Mouse (Mus musculus) brain, adult 10 weeks (tissue): Measurements from ENCODE around the gene Gm21974. TPM values are rescaled to one million over a fixed set of nuclear protein-coding genes. Genes with fewer than 3 reads are reported as not detected.

Experiments used
- polyA plus RNA-seq: library from polyadenylated mRNA; stranded (reverse); fragments of 350-450 nt; fragmentation: Illumina TruSeq; extraction: RNeasy Lipid Tissue Mini Kit (QIAGEN cat#74804); gene quantifications from one replicate; pipeline ENCODE4 v1.2.3, GENCODE M21; 2015; ENCODE audit warnings: low read depth, low replicate concordance

Gm21974 gene
- polyA plus RNA-seq = not detected

GRCm38 (mm10) chr7:127895442-127895841, at the start of gene Gm21974, which contains the start of gene Vkorc1:
Gene Gm21974, minus strand, starts transcription at chr7:127895454.
Gene Vkorc1, minus strand, starts transcription at chr7:127895617.

GRCm38 (mm10) chr7:127929923-127930322, 34.7 kb upstream of the Gm21974 start, which contains the start of gene Prss8:
Gene Prss8, minus strand, starts transcription at chr7:127930104.

GRCm38 (mm10) chr7:127912190-127912871, 17.1 kb upstream of the Gm21974 start, which contains the start of gene Kat8:
Gene Kat8, plus strand, starts transcription at chr7:127912516.

GRCm38 (mm10) chr7:127903971-127904796, 8.9 kb upstream of the Gm21974 start, which contains the start of gene Bckdk:
Gene Bckdk, plus strand, starts transcription at chr7:127904082.

GRCm38 (mm10) chr7:127890798-127891197, 4.5 kb downstream of the Gm21974 start, which contains the start of gene Prss53:
Gene Prss53, minus strand, starts transcription at chr7:127890970.

GRCm38 (mm10) chr7:127876467-127877348, 18.5 kb downstream of the Gm21974 start, which contains the start of gene Zfp668:
Gene Zfp668, minus strand, starts transcription at chr7:127876828.

GRCm38 (mm10) chr7:127876041-127876466, 19.2 kb downstream of the Gm21974 start, which contains the start of gene Zfp646:
Gene Zfp646, plus strand, starts transcription at chr7:127876221.

Other genes with a start within 250 kb of the Gm21974 start
- 25.9 TPM for gene Bcl7c, start 186.5 kb downstream of the Gm21974 start, polyA plus RNA-seq
- 2.5 TPM for gene Ctf1, start 182.7 kb downstream of the Gm21974 start, polyA plus RNA-seq
- gene Ctf2, start 163.3 kb downstream of the Gm21974 start, polyA plus RNA-seq = not detected
- 38.6 TPM for gene Fbxl19, start 150.9 kb downstream of the Gm21974 start, polyA plus RNA-seq
- gene Orai3, start 125.6 kb downstream of the Gm21974 start, polyA plus RNA-seq = 20.2 TPM
- gene Setd1a, start 118.8 kb downstream of the Gm21974 start, polyA plus RNA-seq = 21.5 TPM
- not detected for gene Gm49388, start 109.8 kb downstream of the Gm21974 start, polyA plus RNA-seq
- gene Hsd3b7, start 94.8 kb downstream of the Gm21974 start, polyA plus RNA-seq = 13.3 TPM
- 88.0 TPM for gene Stx4a, start 71.2 kb downstream of the Gm21974 start, polyA plus RNA-seq
- 319 TPM for gene Stx1b, start 70.9 kb downstream of the Gm21974 start, polyA plus RNA-seq
- gene Zfp646, start 19.2 kb downstream of the Gm21974 start, polyA plus RNA-seq = 12.6 TPM
- gene Zfp668, start 18.6 kb downstream of the Gm21974 start, polyA plus RNA-seq = 9.1 TPM
- 2.1 TPM for gene Prss53, start 4.5 kb downstream of the Gm21974 start, polyA plus RNA-seq
- gene Vkorc1, start 163 bp upstream of the Gm21974 start, polyA plus RNA-seq = 40.9 TPM
- 45.9 TPM for gene Bckdk, start 8.6 kb upstream of the Gm21974 start, polyA plus RNA-seq
- 41.5 TPM for gene Kat8, start 17.1 kb upstream of the Gm21974 start, polyA plus RNA-seq
- gene Prss8, start 34.6 kb upstream of the Gm21974 start, polyA plus RNA-seq = 0.65 TPM
- 14.3 TPM for gene Prss36, start 51.3 kb upstream of the Gm21974 start, polyA plus RNA-seq
- 307 TPM for gene Fus, start 72.0 kb upstream of the Gm21974 start, polyA plus RNA-seq
- gene Pycard, start 98.4 kb upstream of the Gm21974 start, polyA plus RNA-seq = 4.3 TPM
- 0.34 TPM for gene Trim72, start 108.5 kb upstream of the Gm21974 start, polyA plus RNA-seq
- 11.5 TPM for gene Itgam, start 167.2 kb upstream of the Gm21974 start, polyA plus RNA-seq
- not detected for gene Gm49368, start 167.2 kb upstream of the Gm21974 start, polyA plus RNA-seq
- gene Itgax, start 234.1 kb upstream of the Gm21974 start, polyA plus RNA-seq = not detected